Mouse (Mus musculus) hindbrain, embryonic 10.5 days (tissue): ENCODE measurements around the gene Zc3h12c. TPM values are rescaled to one million over a fixed set of nuclear protein-coding genes. Genes with fewer than 3 reads are reported as not detected.
A peak's percentile ranks its signal among the peaks of the same experiment; 100 is the strongest.

ENCODE experiments used
- DNase-seq: peaks from one replicate; pipeline ENCODE4 v3.0.0-alpha.2; 2017; ENCODE audit warnings: low spot score
- H3K27ac ChIP-seq: fragments of 300-500 bp; sonication (generic); 2 replicates; pipeline ENCODE4 v1.5.1; 2016; ENCODE audit warnings: mild to moderate bottlenecking, moderate library complexity
- H3K27me3 ChIP-seq: fragments of 300-500 bp; sonication (generic); 2 replicates; pipeline ENCODE4 v1.6.1; 2016; ENCODE audit warnings: mild to moderate bottlenecking; ENCODE audit not compliant: poor library complexity, insufficient read depth, severe bottlenecking
- H3K36me3 ChIP-seq: fragments of 300-500 bp; sonication (generic); 2 replicates; pipeline ENCODE4 v1.6.1; 2016; ENCODE audit warnings: mild to moderate bottlenecking, moderate library complexity
- H3K4me1 ChIP-seq: fragments of 300-500 bp; sonication (generic); replicated peaks from 2 replicates; pipeline ENCODE4 v1.6.1; 2016; ENCODE audit warnings: mild to moderate bottlenecking
- H3K4me3 ChIP-seq: fragments of 300-500 bp; sonication (generic); 2 replicates; pipeline ENCODE4 v1.5.1; 2016; ENCODE audit warnings: mild to moderate bottlenecking, moderate library complexity
- H3K9me3 ChIP-seq: fragments of 300-500 bp; sonication (generic); 2 replicates; pipeline ENCODE4 v1.6.1; 2016; ENCODE audit warnings: mild to moderate bottlenecking, moderate library complexity
- WGBS: fragments of 180-500 bp; shearing (Covaris S2); methylation state at CpG from one replicate; pipeline ENCODE4 v1.1.7; 2016; 5-methylcytosine and 5-hydroxymethylcytosine counted together
- polyA plus RNA-seq: library from polyadenylated mRNA; unstranded; fragments of >200 nt; fragmentation: Nextera tagmentation; extraction: Ambion mirVana; gene quantifications from 2 replicates; pipeline ENCODE4 v1.2.1, GENCODE M21; 2016

The Zc3h12c gene
- polyA plus RNA-seq, 1 experiment from 2014 or later = 7.2 TPM

- no peak for DNase-seq
- H3K4me1 ChIP-seq = no peaks in the 10 kb centered on the region
- H3K27me3 ChIP-seq = no peaks in the 10 kb centered on the region
- H3K4me3 ChIP-seq = no peak overlapping the region
- no peaks in the 10 kb centered on the region for H3K9me3 ChIP-seq
- no peak overlapping the region for H3K27ac ChIP-seq
- WGBS = 91% methylated on average over 5 of the region's 5 CpGs
- H3K36me3 ChIP-seq = peaks cover 73% of the 10 kb centered on the region
Measured at GRCm38 (mm10) chr9:52113091-52113490, 55.3 kb downstream of the Zc3h12c start.

GRCm38 (mm10) chr9:52110738-52111137 lies 57.6 kb downstream of the Zc3h12c start:
- H3K4me3 ChIP-seq = no peak overlapping the region
- H3K27me3 ChIP-seq = no peaks in the 10 kb centered on the region
- no peak for DNase-seq
- no peaks in the 10 kb centered on the region for H3K9me3 ChIP-seq
- peaks cover 54% of the 10 kb centered on the region for H3K36me3 ChIP-seq
- no peak overlapping the region for H3K27ac ChIP-seq
- H3K4me1 ChIP-seq = no peaks in the 10 kb centered on the region
- WGBS = 90% methylated on average over 3 of the region's 3 CpGs

GRCm38 (mm10) chr9:52107161-52107560 lies 61.2 kb downstream of the Zc3h12c start:
- Histone ChIP-seq H3K27ac (no peak overlapping the region), H3K36me3 (peaks cover 24% of the 10 kb centered on the region), H3K9me3 (no peaks in the 10 kb centered on the region), H3K4me3 (no peak overlapping the region), H3K4me1 (peaks cover 9% of the 10 kb centered on the region), H3K27me3 (no peaks in the 10 kb centered on the region)
- 98% methylated on average over 3 of the region's 3 CpGs for WGBS
- DNase-seq = no peak

- no peak for DNase-seq
- Histone ChIP-seq H3K27me3 (no peaks in the 10 kb centered on the region), H3K4me3 (no peak overlapping the region), H3K36me3 (peaks cover 9% of the 10 kb centered on the region), H3K9me3 (no peaks in the 10 kb centered on the region), H3K4me1 (peaks cover 14% of the 10 kb centered on the region), H3K27ac (no peak overlapping the region)
- 89% methylated on average over 6 of the region's 6 CpGs for WGBS
Measured at GRCm38 (mm10) chr9:52105423-52105822, 62.9 kb downstream of the Zc3h12c start.

GRCm38 (mm10) chr9:52104225-52104615 lies 64.2 kb downstream of the Zc3h12c start:
- Histone ChIP-seq H3K27ac (no peak overlapping the region), H3K4me1 (peaks cover 14% of the 10 kb centered on the region), H3K27me3 (no peaks in the 10 kb centered on the region), H3K4me3 (no peak overlapping the region), H3K36me3 (0 out of 2 replicates have a peak, but pooled peaks cover 2% of the 10 kb centered on the region), H3K9me3 (no peaks in the 10 kb centered on the region)
- DNase-seq = no peak
- WGBS = 86% methylated on average over 8 of the region's 8 CpGs

- no peaks in the 10 kb centered on the region for H3K27me3 ChIP-seq
- 0 out of 2 replicates have a peak, but pooled peaks cover 2% of the 10 kb centered on the region for H3K36me3 ChIP-seq
- no peak overlapping the region for H3K27ac ChIP-seq
- no peak overlapping the region for H3K4me3 ChIP-seq
- no peaks in the 10 kb centered on the region for H3K9me3 ChIP-seq
- no peak for DNase-seq
- WGBS = 82% methylated on average over 9 of the region's 9 CpGs
- peaks cover 14% of the 10 kb centered on the region for H3K4me1 ChIP-seq
Measured at GRCm38 (mm10) chr9:52103448-52104224, 64.7 kb downstream of the Zc3h12c start.

GRCm38 (mm10) chr9:52102060-52102844 lies 66.1 kb downstream of the Zc3h12c start:
- H3K27ac ChIP-seq = peak overlapping the region; percentile 30; the same call in 1 of the 2 replicates
- WGBS = 73% methylated on average over 13 of the region's 13 CpGs
- peaks cover 18% of the 10 kb centered on the region for H3K4me1 ChIP-seq
- H3K36me3 ChIP-seq = no peaks in the 10 kb centered on the region
- no peak for DNase-seq
- H3K27me3 ChIP-seq = no peaks in the 10 kb centered on the region
- no peaks in the 10 kb centered on the region for H3K9me3 ChIP-seq
- no peak overlapping the region for H3K4me3 ChIP-seq

- H3K9me3 ChIP-seq = no peaks in the 10 kb centered on the region
- no peaks in the 10 kb centered on the region for H3K36me3 ChIP-seq
- peaks cover 19% of the 10 kb centered on the region for H3K4me1 ChIP-seq
- 92% methylated on average over 14 of the region's 14 CpGs for WGBS
- no peak overlapping the region for H3K4me3 ChIP-seq
- no peak for DNase-seq
- H3K27me3 ChIP-seq = no peaks in the 10 kb centered on the region
- H3K27ac ChIP-seq = no peak overlapping the region
Measured at GRCm38 (mm10) chr9:52100426-52100825, 67.9 kb downstream of the Zc3h12c start.

GRCm38 (mm10) chr9:52098600-52098999 lies 69.8 kb downstream of the Zc3h12c start:
- H3K27me3 ChIP-seq = no peaks in the 10 kb centered on the region
- H3K4me3 ChIP-seq = no peak overlapping the region
- DNase-seq = peak; percentile 86
- H3K36me3 ChIP-seq = no peaks in the 10 kb centered on the region
- peaks cover 19% of the 10 kb centered on the region for H3K4me1 ChIP-seq
- 4% methylated on average over 7 of the region's 7 CpGs for WGBS
- H3K9me3 ChIP-seq = no peaks in the 10 kb centered on the region
- H3K27ac ChIP-seq = no peak overlapping the region

- H3K36me3 ChIP-seq = peaks cover 8% of the 10 kb centered on the region; the same call in 1 of the 2 replicates
- DNase-seq = no peak
- H3K4me1 ChIP-seq = peaks cover 13% of the 10 kb centered on the region
- no peak overlapping the region for H3K4me3 ChIP-seq
- no peaks in the 10 kb centered on the region for H3K27me3 ChIP-seq
- H3K9me3 ChIP-seq = no peaks in the 10 kb centered on the region
- no peak overlapping the region for H3K27ac ChIP-seq
- 11% methylated on average over 1 of the region's 1 CpGs for WGBS
Measured at GRCm38 (mm10) chr9:52097386-52097785, 71.0 kb downstream of the Zc3h12c start.

GRCm38 (mm10) chr9:52095666-52096065 lies 72.7 kb downstream of the Zc3h12c start:
- Histone ChIP-seq H3K4me3 (no peak overlapping the region), H3K9me3 (no peaks in the 10 kb centered on the region), H3K27me3 (no peaks in the 10 kb centered on the region), H3K36me3 (peaks cover 16% of the 10 kb centered on the region; the same call in 1 of the 2 replicates), H3K27ac (no peak overlapping the region), H3K4me1 (peaks cover 5% of the 10 kb centered on the region; the same call in 1 of the 2 replicates)
- DNase-seq = no peak
- 79% methylated on average over 3 of the region's 3 CpGs for WGBS

GRCm38 (mm10) chr9:52094471-52094980 lies 73.8 kb downstream of the Zc3h12c start:
- DNase-seq = no peak
- Histone ChIP-seq H3K27me3 (no peaks in the 10 kb centered on the region), H3K36me3 (peaks cover 22% of the 10 kb centered on the region), H3K4me1 (peaks cover 5% of the 10 kb centered on the region; the same call in 1 of the 2 replicates), H3K4me3 (no peak overlapping the region), H3K9me3 (no peaks in the 10 kb centered on the region), H3K27ac (no peak overlapping the region)
- 90% methylated on average over 10 of the region's 10 CpGs for WGBS

GRCm38 (mm10) chr9:52094016-52094415 lies 74.4 kb downstream of the Zc3h12c start:
- Histone ChIP-seq H3K27ac (no peak overlapping the region), H3K36me3 (peaks cover 26% of the 10 kb centered on the region), H3K4me3 (no peak overlapping the region), H3K27me3 (no peaks in the 10 kb centered on the region), H3K9me3 (no peaks in the 10 kb centered on the region), H3K4me1 (peaks cover 5% of the 10 kb centered on the region; the same call in 1 of the 2 replicates)
- no peak for DNase-seq
- WGBS = 86% methylated on average over 5 of the region's 5 CpGs
